Mouse (Mus musculus): ENCODE measurements around the gene Paqr8. TPM values are rescaled to one million over a fixed set of nuclear protein-coding genes. Genes with fewer than 3 reads are reported as not detected.

Paqr8 gene
- polyA plus RNA-seq, 1 experiment from 2014 or later = 4.8 TPM

DNA sequence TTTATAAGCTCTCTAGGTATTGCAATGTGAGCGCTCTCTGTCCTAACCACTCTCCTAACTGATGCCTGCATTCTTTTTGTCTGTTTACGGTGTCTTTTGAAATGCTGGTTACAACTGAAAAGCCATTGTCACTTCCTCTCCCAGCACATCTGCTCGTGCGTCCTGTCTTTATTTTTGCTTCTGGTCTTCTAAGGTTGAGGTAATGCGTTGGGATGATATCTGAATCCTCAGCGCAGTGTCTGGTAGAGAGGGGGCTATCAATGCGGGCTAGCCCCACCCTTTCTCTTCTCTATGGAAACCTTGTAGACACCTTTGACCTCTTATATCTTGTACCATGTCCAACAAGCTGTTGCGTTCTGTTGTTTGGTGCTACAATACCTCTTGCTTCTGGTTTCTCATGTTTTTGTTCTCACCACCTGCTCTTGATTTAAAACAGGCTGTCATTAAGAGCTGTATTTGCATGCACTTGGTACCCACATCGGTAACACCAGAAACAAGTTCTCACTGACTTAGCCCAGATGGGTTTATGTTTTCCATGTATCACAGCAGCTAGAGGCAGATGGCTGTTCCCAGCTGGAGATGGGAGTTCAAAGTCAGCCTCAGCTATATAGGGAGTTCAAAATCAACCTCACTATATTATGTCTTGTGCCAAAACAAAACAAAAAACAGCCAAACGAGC lies 96.1 kb downstream of the Paqr8 start:
- DNase-seq (ENCODE audit: low spot score) = no peak
- WGBS = 69% methylated on average over 10 of the region's 10 CpGs

More for the DNA sequence above, 96.1 kb downstream of the Paqr8 start:
- ATAC-seq = no peak
- TF ChIP-seq CTCF (IDR thresholded peaks at IDR 0.05) (no peak), EP300 (IDR thresholded peaks at IDR 0.05) (no peak)
- no peak overlapping the region for H3K4me2 ChIP-seq (replicated peaks; ENCODE audit: low read depth, low read length)
- no peaks in the 10 kb centered on the region for H3K9me3 ChIP-seq (ENCODE audit: low read length)
- no peak overlapping the region for H3K4me3 ChIP-seq (ENCODE audit: low read depth, low read length)
- no peaks in the 10 kb centered on the region for H3K27me3 ChIP-seq (replicated peaks; ENCODE audit: insufficient read depth, low read length)
- no peak overlapping the region for H3K27ac ChIP-seq (ENCODE audit: low read length)
- H3K36me3 ChIP-seq (ENCODE audit: insufficient read depth, low read length) = no peaks in the 10 kb centered on the region
- H3K9ac ChIP-seq (replicated peaks; ENCODE audit: low read depth) = no peak overlapping the region
- no peaks in the 10 kb centered on the region for H3K4me1 ChIP-seq (ENCODE audit: insufficient read depth, low read depth, low read length)

Other genes starting within 250 kb of the Paqr8 start
- gene Il17a, start 159.7 kb upstream of the Paqr8 start, polyA plus RNA-seq (2015; fragmentation: Nextera tagmentation; extraction: Ambion mirVana) = not detected in 2 replicates
- gene Il17f, start 100.0 kb upstream of the Paqr8 start, polyA plus RNA-seq (2015; fragmentation: Nextera tagmentation; extraction: Ambion mirVana) = not detected in 2 replicates
- gene Mcm3, start 70.3 kb upstream of the Paqr8 start, polyA plus RNA-seq (2015; fragmentation: Nextera tagmentation; extraction: Ambion mirVana) = 20.4 and 20.9 TPM in 2 replicates
- gene Efhc1, start 61.0 kb downstream of the Paqr8 start, polyA plus RNA-seq (2015; fragmentation: Nextera tagmentation; extraction: Ambion mirVana) = 8.4 and 10.3 TPM in 2 replicates
- gene Tram2, start 188.6 kb downstream of the Paqr8 start, polyA plus RNA-seq (2015; fragmentation: Nextera tagmentation; extraction: Ambion mirVana) = 8.1 and 8.3 TPM in 2 replicates

Data from lung, postnatal 0 days (tissue).